Mouse (Mus musculus) heart, embryonic 11.5 days (tissue): ENCODE measurements around the gene Hmgcll1. TPM values are rescaled to one million over a fixed set of nuclear protein-coding genes. Genes with fewer than 3 reads are reported as not detected.

Experiments
- ATAC-seq: fragments of 200-750 bp; cut with Nextera tagmentation; replicated peaks from 2 replicates; pipeline ENCODE4 v1.8.0; 2017; ENCODE audit warnings: moderate library complexity; ENCODE audit not compliant: insufficient number of reproducible peaks, low FRiP score, low TSS enrichment
- H3K27ac ChIP-seq: fragments of 300-500 bp; sonication (generic); 2 replicates; pipeline ENCODE4 v1.5.1; 2014; ENCODE audit warnings: mild to moderate bottlenecking, low read depth, low read length
- H3K27me3 ChIP-seq: fragments of 300-500 bp; sonication (generic); 2 replicates; pipeline ENCODE4 v1.6.1; 2014; ENCODE audit warnings: mild to moderate bottlenecking, low read length, mixed read lengths; ENCODE audit not compliant: control insufficient read depth, insufficient read depth
- H3K36me3 ChIP-seq: fragments of 300-500 bp; sonication (generic); 2 replicates; pipeline ENCODE4 v1.6.1; 2014; ENCODE audit warnings: mild to moderate bottlenecking, low read length, moderate library complexity, mixed read lengths; ENCODE audit not compliant: control insufficient read depth, insufficient read depth
- H3K4me1 ChIP-seq: fragments of 300-500 bp; sonication (generic); 2 replicates; pipeline ENCODE4 v1.6.1; 2014; ENCODE audit warnings: low read length; ENCODE audit not compliant: control insufficient read depth, insufficient read depth
- H3K4me2 ChIP-seq: fragments of 300-500 bp; sonication (generic); 2 replicates; pipeline ENCODE4 v1.6.1; 2014; ENCODE audit warnings: mild to moderate bottlenecking, moderate library complexity
- H3K4me3 ChIP-seq: fragments of 300-500 bp; sonication (generic); 2 replicates; pipeline ENCODE4 v1.5.1; 2014; ENCODE audit warnings: low read depth, low read length
- H3K9ac ChIP-seq: fragments of 300-500 bp; sonication (generic); 2 replicates; pipeline ENCODE4 v1.6.1; 2014; ENCODE audit warnings: mild to moderate bottlenecking, low read depth, low read length, moderate library complexity
- H3K9me3 ChIP-seq: fragments of 300-500 bp; sonication (generic); replicated peaks from 2 replicates; pipeline ENCODE4 v1.6.1; 2016; ENCODE audit warnings: low read length; ENCODE audit not compliant: control insufficient read depth
- WGBS: fragments of 180-500 bp; shearing (Covaris S2); extraction: QIAGEN DNeasy Blood & Tissue Kit; methylation state at CpG from one replicate; pipeline ENCODE4 v1.1.7; 2014; ENCODE audit not compliant: insufficient replicate concordance; 5-methylcytosine and 5-hydroxymethylcytosine counted together
- polyA plus RNA-seq: library from polyadenylated mRNA; unstranded; fragments of >200 nt; fragmentation: Nextera tagmentation; extraction: Ambion mirVana; gene quantifications from 2 replicates; pipeline ENCODE4 v1.2.1, GENCODE M21; 2014

Hmgcll1 gene
- polyA plus RNA-seq, result 2.0 and 3.5 TPM in 2 replicates

DNA sequence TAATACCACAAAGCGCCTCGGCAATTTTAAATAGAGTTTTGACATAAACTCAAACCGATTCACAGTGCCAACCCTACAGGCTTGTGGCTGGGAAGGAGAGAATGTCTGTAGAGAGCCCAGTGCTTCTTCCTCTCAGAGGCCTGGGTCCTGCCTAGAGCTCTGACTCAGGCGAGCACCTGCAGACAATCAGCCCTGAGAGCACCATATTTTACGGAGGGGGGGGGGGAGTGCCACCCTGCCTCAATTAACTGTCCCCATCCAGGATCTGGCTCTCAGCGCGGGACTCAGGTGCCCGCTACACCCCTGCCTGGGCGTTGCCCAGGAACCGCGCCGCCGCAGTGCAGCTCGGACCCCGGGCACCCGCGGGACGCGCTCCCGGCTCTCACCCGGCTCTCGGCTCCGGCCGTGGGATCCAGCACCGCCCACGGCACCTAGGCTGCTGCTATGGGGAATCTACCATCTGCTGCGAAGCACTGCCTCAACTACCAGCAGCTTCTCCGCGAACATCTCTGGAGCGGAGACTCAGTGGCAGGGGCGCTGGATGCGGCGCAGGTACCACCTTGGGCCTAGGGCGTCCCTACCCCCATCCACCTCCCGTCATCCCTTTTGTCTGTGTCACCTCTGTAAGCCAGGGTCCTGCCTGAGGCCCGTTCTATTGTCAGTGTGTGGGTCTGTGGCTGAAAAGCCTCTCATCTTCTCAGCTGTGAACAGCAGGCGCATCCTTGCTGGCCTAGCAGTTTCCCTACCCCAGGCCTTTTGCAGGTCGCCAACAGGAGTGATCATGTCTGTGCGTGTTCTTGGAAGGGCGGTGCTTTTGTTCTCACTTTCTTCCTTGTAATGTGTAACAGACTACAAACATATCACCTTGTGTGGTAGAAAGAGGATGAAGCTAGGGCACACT lies at the start of gene Hmgcll1:
Gene Hmgcll1 (plus strand): TSS at position 225 of the 901 bp plus-strand sequence.
- Histone ChIP-seq H3K27ac (no peak within 1 kb of the TSS), H3K4me1 (no peaks in the 10 kb centered on the region), H3K9me3 (no peaks in the 10 kb centered on the region), H3K36me3 (no peaks in the 10 kb centered on the region), H3K9ac (peak within 1 kb of the TSS; percentile 73), H3K27me3 (no peaks in the 10 kb centered on the region), H3K4me2 (peak within 1 kb of the TSS; percentile 94), H3K4me3 (peak within 1 kb of the TSS; percentile 68)
- ATAC-seq, result peak; percentile 83
- WGBS, result 5% methylated on average over 40 of the region's 40 CpGs

DNA sequence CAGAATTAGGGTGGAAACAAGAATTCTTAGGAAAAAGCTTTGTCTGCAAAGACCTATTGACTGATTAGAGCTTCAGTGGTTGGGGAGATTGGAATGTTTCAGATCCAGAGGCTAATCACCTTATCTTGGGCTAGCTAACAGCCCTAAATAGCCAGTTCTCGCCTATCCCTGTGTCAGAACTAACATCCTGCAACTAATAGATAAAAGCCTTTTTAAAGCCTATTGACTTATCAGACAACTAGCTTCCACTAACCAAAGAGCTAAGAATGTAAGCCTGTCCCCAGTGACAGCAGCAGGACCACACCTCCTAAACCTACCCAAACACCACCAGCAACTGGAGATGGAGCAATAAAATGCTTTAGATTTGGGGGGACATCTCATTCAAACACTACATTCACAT lies 34.6 kb upstream of the Hmgcll1 start:
- ATAC-seq, result peak; percentile 96
- H3K4me3 ChIP-seq, result no peak overlapping the region
- H3K4me1 ChIP-seq, result no peaks in the 10 kb centered on the region
- no peaks in the 10 kb centered on the region for H3K9me3 ChIP-seq
- H3K27me3 ChIP-seq, result no peaks in the 10 kb centered on the region
- H3K27ac ChIP-seq, result peak overlapping the region; percentile 35; the same call in 1 of the 2 replicates
- no peak overlapping the region for H3K4me2 ChIP-seq
- H3K36me3 ChIP-seq, result no peaks in the 10 kb centered on the region
- H3K9ac ChIP-seq, result no peak overlapping the region
- WGBS, result 39% methylated on average over 1 of the region's 1 CpGs

DNA sequence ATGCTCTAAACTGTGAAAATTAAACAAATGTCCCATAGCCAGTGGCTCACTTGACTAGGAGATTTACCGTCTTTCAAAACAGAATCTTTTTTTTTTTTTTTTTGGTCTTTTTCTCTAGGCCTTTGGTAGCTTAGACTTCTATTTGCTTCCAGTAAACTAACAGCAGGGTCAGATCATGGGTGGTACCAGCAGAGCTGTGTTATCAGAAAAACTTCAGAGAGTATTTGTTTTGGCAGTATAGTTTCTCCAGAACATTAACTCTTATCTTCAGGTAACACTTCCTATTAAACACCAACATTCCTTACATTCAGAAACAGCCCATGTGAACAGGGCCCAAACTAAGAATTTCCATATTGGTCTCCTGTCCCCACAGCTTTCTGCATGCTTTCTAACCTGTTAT lies 33.5 kb upstream of the Hmgcll1 start:
- Histone ChIP-seq H3K36me3 (no peaks in the 10 kb centered on the region), H3K4me1 (no peaks in the 10 kb centered on the region), H3K4me3 (no peak overlapping the region), H3K9ac (no peak overlapping the region), H3K9me3 (no peaks in the 10 kb centered on the region), H3K27ac (0 out of 2 replicates have a peak overlapping the region, but pooled peaks have one; percentile 0), H3K4me2 (no peak overlapping the region), H3K27me3 (no peaks in the 10 kb centered on the region)
- WGBS, result 59% methylated on average over 1 of the region's 1 CpGs
- peak; percentile 74 for ATAC-seq

DNA sequence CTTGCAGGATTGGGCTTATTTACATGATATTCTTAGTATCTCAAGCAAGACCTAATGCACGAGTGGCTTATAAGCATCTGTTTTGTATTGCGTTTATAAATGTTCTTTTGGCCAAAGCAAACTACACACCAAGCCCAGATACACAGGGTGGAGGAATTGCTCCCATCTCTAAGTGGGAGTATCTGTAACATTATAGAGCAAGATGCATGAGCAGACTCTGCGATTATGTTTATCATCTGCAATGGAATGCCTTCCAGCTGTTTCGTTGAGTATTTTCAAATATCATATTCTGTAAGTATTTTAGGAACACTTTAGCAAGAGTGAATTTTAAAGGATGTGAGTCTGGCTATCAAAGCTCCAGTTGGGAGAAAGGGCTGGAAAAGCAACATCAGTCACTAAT lies 25.2 kb upstream of the Hmgcll1 start:
- H3K4me1 ChIP-seq, result no peaks in the 10 kb centered on the region
- no peak overlapping the region for H3K9ac ChIP-seq
- H3K4me2 ChIP-seq, result no peak overlapping the region
- ATAC-seq, result no peak
- H3K4me3 ChIP-seq, result no peak overlapping the region
- no peaks in the 10 kb centered on the region for H3K27me3 ChIP-seq
- WGBS, result 80% methylated on average over 4 of the region's 4 CpGs
- no peak overlapping the region for H3K27ac ChIP-seq
- no peaks in the 10 kb centered on the region for H3K36me3 ChIP-seq
- no peaks in the 10 kb centered on the region for H3K9me3 ChIP-seq

DNA sequence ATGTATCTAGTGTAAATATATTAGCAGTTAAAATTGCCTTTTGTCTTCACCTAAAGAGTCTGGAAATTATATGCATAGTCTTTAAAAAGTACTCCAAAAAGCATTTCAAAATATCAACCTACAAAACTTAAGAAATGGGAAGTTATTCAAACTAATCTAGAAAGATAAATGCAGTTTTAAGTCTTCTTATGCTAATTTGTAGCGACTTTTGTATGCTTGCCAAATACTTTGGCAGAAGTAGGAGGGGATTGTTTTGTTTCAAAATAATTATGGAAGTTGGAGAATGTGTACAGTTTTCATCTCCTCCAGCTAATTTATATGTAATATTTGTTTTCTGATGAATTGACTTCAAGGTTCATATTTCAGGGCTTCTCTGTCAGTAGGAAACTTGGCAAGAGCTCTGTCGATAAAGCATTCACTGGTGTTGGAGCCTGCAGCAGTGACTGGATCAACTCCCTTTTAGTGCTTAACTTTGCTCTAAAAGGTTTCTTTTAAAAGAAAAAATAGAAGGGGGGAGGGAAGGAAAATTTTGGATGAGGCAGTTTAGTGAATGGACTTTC lies 15.8 kb upstream of the Hmgcll1 start:
- no peak overlapping the region for H3K27ac ChIP-seq
- WGBS, result 71% methylated on average over 2 of the region's 2 CpGs

DNA sequence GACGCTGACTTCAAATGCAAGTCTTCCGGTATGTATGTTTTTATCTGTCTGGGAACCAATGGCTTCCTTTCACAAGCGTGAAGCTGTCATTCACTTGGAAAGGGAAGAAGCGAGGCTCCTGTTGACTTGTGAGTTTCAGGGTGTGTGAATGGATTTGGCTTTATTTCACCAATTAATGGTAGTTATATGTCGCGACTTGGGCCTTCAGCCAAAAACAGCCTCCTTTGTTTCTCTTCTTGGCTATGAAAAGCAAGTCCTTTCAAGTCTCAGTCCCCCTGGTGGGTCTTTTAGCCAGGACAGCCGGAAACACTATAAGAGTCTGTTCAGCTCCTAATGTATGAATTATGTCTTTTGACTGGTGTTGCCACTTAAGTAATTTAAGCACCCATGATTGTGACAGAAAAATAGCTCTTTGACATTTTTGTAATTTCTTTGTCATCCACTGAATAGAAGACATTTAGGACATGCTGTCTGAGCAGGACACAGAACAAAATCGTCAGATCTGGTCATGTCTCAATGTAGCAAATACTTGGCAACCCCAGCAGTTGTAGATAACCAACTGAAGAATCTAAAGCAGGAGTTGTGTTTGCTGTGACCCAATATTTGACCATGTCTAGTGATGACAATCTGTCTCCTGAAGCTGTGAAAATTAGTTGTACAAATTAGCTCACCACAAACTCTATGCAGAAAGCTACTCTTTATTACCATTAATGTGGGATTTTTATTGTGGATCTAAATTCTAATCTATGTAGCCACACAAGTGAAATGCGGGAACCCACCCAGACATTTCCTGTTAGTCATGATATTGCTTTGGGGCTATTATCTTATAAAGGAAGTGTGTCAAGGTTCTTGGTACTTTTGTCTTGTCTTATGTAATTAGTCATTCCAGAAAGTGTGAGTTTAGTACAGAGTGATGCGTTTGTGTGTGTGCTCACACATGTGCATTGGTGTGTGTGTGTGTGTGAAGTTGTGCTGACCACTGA lies 13.5 kb upstream of the Hmgcll1 start:
- Histone ChIP-seq H3K9me3 (no peaks in the 10 kb centered on the region), H3K4me1 (peaks cover 3% of the 10 kb centered on the region), H3K27me3 (no peaks in the 10 kb centered on the region), H3K27ac (no peak overlapping the region), H3K9ac (no peak overlapping the region), H3K4me3 (no peak overlapping the region), H3K36me3 (no peaks in the 10 kb centered on the region), H3K4me2 (no peak overlapping the region)
- 64% methylated on average over 10 of the region's 10 CpGs for WGBS
- ATAC-seq, result no peak

More for the DNA sequence above, 15.8 kb upstream of the Hmgcll1 start:
- no peak overlapping the region for H3K4me2 ChIP-seq
- no peaks in the 10 kb centered on the region for H3K9me3 ChIP-seq
- no peak overlapping the region for H3K9ac ChIP-seq
- no peak for ATAC-seq
- H3K27me3 ChIP-seq, result no peaks in the 10 kb centered on the region
- peaks cover 3% of the 10 kb centered on the region for H3K4me1 ChIP-seq
- no peak overlapping the region for H3K4me3 ChIP-seq
- H3K36me3 ChIP-seq, result no peaks in the 10 kb centered on the region

DNA sequence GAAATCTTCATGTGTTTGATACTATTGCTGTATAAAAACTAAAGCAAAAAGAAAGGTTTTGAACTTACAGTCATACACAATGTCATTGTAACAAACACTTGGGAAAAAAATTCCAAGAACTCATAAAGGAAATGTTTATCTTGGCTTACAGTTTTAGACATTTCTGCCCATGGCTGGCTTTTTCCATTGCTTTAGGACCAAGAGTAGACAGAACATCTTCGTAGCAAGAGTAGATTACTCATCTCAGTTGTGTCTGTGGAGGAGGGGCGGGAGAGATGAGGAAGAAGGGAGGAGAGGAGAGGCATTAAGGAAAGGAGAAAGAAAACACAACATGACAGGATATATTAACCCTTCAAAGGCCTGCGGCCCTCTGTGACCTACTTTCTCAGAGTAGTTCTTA lies 11.6 kb upstream of the Hmgcll1 start:
- H3K27me3 ChIP-seq, result no peaks in the 10 kb centered on the region
- 55% methylated on average over 3 of the region's 3 CpGs for WGBS

DNA sequence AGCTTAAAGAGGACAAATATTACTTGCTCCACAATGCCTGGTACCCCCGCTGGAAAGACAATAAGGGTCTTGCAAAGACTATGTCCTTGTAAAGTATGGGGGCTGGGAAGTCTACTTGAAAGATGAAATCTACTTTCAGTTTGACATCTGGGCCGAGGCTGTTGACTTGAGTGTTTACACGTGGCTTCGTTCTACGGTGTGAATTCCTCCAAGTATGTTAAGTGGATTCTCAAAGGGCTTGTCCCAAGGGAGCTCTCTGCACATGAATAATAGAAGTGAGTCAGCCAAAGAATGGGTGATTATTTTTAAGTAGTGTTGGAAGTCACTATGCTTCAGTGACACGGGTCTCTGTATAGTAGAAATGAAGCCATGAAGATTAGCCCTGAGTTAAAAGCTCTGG lies 11.0 kb upstream of the Hmgcll1 start:
- Histone ChIP-seq H3K4me2 (no peak overlapping the region; the same call in 1 of the 2 replicates), H3K9me3 (no peaks in the 10 kb centered on the region), H3K36me3 (no peaks in the 10 kb centered on the region), H3K27ac (no peak overlapping the region), H3K4me3 (no peak overlapping the region), H3K27me3 (no peaks in the 10 kb centered on the region), H3K9ac (no peak overlapping the region), H3K4me1 (peaks cover 6% of the 10 kb centered on the region)
- WGBS, result 42% methylated on average over 6 of the region's 6 CpGs
- ATAC-seq, result no peak

More for the DNA sequence above, 11.6 kb upstream of the Hmgcll1 start:
- Histone ChIP-seq H3K9ac (no peak overlapping the region), H3K4me1 (peaks cover 6% of the 10 kb centered on the region), H3K4me2 (no peak overlapping the region), H3K9me3 (no peaks in the 10 kb centered on the region), H3K36me3 (no peaks in the 10 kb centered on the region), H3K4me3 (no peak overlapping the region), H3K27ac (no peak overlapping the region)
- no peak for ATAC-seq
